Mouse (Mus musculus) left cerebral cortex, postnatal 10 days (tissue): ENCODE measurements around the gene Nt5dc2. TPM values are rescaled to one million over a fixed set of nuclear protein-coding genes. Genes with fewer than 3 reads are reported as not detected.

Source experiments
- DNase-seq, 2 experiments: peaks; one replicate each; pipeline ENCODE4 v3.0.0; 2021 to 2022; ENCODE audit warnings: low spot score in 2 of 2, mixed read lengths in 1 of 2; ENCODE audit errors: extremely low spot score in 1 of 2
- intact Hi-C: fragments of 180-260 bp; cut with DNase I; formaldehyde crosslinking; loops from one replicate; pipeline ENCODE4 v1.15.1; 2025
- total RNA-seq, 2 experiments: library from RNA; stranded (reverse); gene quantifications; 2 replicates each; pipeline ENCODE4 v1.2.3; 2021

Nt5dc2 gene
- total RNA-seq, 2 experiments from 2014 or later: 6.6 to 8.5 TPM

DNA sequence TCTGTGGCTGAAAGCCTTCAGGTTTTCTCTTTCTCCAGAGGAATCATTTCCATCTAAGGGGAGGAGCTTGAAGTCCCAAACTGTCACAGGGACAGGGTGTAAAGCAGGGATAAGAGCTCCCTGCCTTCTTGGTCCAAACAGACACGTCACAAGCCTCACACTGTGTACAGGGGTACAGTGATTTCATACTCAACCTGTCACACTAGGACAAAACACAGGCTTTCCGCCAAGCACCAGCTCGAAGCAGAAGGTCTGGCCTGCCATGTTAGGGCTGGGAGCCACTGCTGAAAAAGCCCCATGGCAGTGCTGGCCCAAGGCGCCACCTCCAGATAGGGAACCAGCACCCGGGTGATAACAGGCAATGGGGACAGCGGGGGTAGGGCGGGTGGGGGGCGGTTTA, 33.2 kb downstream of the Nt5dc2 start:
- DNase-seq: no peak
- intact Hi-C loops: no loop called here

DNA sequence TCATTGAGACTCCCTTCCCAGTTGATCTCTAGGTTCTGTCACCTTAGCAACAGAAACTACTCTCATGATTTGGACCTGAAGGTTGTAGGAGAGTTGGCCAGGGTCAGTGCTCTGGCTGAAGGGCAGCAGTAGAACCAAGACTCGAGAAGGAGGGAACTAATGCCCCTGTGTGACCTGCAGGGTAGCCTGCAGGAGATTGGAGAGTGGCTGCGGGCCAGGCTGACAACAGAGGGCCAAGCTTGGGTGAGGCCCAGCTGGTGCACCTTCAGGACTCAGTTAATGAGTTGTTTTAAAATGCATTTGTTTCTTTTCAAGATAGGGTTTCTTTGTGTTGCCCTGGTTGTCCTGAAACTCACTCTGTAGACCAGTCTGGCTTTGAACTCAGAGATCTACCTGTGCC, 34.2 kb downstream of the Nt5dc2 start:
- DNase-seq: no peak
- intact Hi-C loops: no loop called here

DNA sequence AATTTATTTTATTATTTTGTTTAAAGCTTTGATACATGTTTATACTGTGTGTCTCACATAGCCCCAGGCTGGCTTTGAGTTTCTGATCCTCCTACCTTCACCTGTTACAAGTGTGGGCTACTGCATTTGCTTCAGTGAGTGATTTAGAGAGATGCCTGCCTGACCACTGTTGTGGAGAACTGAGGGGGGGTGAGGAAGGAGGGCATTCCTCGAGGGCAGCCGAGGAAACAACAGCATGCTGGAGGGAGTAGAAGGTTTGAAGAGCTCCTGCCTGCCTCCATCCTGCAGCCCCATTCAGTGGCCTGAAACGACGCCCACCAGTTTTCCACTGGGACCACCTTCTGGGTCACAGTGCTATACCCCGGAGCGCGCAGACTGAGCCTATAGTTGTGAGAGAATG, 34.6 kb downstream of the Nt5dc2 start:
- intact Hi-C loops: no loop called here

DNA sequence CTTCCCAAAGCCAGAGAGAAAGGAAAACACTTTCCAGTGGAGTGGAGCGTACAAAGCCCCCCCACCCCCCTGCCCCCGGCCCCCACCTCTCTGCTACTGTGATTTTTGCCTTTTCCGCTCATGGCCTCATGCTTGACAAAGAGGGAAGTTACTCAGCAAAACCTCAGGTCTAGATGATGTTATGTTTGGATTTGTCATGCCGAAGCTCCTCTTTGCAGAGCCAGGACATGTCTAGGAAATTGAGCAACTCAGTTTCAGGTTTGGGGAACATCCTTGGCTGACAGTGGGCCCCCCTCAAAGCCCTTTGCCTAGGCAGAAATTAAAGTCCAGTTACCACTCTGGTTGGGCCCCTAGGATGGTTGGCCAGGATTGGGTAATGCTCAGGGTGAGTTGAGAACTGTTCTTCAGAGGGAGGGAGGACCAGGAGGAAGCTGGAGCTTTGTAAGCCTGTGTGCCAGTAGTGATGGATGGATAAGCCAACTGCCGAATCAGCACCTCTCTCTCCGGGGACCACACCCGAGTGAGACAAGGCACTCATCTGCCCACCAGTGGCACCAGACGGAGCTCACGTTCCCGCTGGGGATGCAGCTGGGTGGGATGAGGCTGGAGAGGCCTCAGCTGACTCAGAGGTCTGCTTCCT, 35.3 kb downstream of the Nt5dc2 start:
- intact Hi-C loops: no loop called here
- DNase-seq: no peak

More for the DNA sequence above, 34.6 kb downstream of the Nt5dc2 start:
- no peak for DNase-seq

DNA sequence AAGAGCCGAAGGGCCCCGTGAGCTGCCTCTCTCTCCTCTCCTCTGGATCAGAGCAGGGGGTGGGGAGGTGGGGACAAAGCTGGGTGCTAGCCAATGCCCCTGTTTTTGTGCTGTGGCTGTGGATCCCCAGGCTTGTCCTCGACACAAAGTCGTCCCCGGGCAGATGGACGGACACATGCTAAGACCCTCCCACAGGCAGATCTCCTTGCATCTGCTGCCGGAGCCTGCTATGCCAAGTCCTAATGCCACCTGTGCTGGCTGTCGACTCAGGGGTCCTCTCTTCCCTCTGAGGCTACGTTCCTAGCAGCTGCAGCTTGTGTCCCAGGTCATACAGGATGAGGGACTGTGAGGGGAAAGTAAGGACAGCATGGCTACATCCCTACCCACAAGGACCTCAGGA, 36.0 kb downstream of the Nt5dc2 start:
- no peak for DNase-seq

DNA sequence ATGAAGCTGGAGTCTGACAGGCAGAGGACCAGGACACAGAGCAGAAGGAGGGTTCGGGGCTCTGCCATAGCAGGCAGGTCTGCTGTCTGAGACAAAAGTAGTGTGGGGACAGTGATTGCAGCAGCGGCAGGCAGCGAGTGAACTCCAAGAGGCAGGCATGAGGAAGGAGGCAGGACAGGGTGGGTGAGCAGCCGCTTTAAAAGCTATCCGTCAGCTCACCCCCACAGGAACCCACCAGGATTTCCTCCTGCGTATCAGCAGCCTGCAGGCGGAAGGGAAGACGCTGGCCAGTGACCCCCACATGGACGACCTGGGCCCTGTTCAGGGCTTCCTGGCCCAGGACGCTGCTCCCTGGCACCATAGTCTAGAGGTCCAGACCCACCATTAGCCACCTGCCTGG, 37.6 kb downstream of the Nt5dc2 start, which contains the start of gene Stab1:
Stab1 (minus strand) TSS at position 217 of the 400 bp plus-strand sequence.
- peak in 1 of 2 experiments; percentile 74 for DNase-seq
- intact Hi-C loops: no loop called here

More for the DNA sequence above, 36.0 kb downstream of the Nt5dc2 start:
- intact Hi-C loops: no loop called here

DNA sequence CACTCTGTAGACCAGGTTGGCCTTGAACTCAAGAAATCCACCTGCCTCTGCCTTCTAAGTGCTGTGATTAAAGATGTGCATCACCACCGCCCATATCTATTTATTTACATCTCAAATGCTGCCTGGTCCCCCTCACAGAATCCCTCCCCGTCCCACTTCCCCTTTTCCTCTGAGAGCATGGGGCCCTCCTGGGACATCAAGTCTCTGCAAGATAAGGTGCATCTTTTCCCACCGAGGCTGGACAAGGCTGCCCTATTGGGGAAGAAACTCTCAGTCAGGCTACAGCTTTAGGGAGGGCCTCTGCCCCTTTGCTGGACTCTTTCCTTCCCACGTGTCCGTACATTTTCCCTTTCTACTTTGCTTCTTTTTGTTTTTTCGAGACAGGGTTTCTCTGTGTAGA, 38.7 kb downstream of the Nt5dc2 start:
- intact Hi-C loops: no loop called here
- no peak for DNase-seq

DNA sequence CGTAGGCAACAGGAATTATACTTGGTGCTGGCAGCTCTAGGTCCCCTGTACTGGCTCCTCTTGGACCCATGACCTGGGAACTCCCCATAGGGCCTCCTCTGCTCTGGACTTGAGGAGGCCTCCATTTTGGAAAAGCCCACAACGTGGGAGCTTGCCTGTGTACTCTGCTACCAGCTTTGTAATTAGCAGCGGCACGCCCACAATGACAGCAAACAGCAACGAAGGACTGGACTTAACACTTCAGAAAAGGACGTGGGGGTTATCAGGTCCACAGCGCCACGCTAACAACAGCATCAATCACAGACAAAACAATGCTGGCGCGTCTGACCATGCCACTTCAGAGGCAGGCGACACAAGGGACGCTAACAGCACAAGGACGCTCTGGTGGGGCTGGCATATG, 40.1 kb downstream of the Nt5dc2 start:
- intact Hi-C loops: no loop called here
- DNase-seq: no peak

DNA sequence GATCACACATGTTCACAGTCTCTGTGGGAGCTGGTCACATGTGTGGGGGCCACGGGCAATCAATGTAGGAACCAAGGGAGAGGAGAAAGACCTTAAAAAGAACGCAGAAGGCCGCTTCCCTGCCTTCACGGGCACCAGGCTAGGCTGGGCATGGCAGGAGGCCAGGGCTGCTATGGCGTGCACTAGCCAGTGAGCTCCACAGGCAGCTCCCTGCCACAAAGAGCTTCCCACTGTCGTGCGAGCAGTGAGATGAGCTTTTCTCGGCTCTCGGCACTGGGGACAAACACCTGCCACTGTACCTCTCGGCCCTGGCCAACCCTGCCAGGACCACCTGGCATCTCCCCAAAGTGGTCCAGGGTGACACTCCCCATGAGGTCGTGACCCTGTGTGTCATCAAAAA, 40.5 kb downstream of the Nt5dc2 start:
- intact Hi-C loops: no loop called here
- no peak for DNase-seq

DNA sequence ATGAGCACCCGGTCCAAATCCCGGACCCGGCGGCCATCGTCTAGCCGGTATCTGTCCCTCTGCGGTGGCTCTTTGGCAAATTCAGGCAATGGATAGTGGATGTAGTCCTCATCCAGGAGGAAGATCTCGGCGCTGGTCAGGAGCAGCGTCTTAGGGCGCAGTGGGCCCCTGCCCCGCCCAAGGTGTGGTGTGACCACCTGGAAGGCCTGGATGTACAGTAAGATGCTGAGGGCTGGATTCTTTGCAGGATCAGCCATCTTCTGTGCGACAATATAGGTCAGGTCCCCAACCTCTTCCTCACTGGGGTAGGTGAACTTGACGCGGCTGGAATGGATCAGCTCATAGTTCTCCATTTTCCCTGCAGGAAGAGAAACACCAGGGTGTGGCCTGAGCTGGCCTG, 41.0 kb downstream of the Nt5dc2 start:
- no peak for DNase-seq
- intact Hi-C loops: no loop called here

DNA sequence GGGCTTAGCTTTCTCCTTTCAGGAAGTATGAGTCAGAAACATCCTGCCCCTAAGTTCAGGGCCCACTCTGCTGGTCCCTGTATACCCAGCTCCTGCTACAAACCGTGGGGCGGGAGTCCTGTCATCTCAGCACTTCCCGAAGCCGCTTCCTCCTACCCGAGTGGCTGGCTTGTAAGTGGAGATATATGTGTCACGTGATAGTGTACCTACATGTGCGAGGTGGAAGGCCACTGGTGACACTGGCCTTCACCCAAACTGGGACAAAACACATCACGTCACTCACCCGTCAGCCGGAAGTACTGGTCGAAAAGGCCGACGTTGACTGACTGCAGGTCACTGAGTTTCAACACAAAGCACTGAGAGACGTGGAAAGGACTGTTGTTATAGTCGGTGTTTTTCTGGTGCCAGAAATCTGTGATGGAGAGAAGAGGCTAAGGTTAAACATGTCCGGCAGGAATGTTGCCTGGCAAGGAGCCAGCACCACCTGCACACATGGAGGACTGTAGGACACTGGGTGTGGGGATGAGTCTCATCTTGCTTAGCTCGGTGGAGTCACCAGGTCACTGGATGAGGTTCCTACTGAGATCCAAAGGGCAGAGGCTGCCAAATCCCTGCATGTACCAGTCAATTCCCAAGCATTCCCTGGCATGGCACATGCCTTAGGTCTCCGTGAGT, 42.1 kb downstream of the Nt5dc2 start:
- intact Hi-C loops: no loop called here
- DNase-seq: no peak

DNA sequence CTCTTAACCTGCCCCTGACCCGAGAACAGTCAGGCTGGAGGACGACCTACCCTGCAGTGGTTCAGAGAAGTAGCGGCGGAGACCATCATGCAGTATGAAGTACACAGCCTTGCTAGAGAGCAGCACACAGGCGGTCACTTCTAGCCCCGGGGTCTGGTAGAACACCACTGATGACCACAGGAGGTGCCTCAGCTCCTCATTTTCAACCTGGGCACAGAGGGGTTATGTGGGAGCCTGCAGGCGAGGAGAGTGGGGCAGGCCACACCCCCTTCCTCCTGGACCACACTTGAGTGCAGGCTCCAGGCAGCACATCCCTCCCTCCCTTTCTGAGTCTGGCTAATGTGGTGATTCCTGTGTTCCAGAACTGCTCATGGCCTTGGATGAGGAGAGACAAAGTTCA, 42.7 kb downstream of the Nt5dc2 start:
- intact Hi-C loops: no loop called here
- no peak for DNase-seq

DNA sequence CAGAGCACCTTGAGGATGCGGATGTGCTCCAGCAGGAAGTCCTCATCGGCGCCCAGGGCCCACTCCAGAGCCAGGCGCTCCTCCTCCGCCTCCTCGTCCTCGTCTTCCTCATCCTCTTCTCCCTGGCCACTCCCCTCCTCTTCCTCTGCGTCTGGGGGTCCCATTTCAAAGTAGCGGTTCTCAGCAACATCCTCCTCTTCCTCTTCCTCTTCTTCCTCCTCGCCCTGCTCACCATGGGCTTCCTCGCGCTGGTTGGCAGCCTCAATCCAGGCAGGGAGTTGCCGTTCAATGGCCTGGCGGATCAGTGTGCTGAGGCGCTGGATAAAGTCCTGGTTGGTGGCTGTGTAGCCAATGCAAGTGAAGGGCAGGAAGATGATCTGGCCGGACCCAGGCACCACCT, 46.4 kb downstream of the Nt5dc2 start:
- DNase-seq: no peak
- intact Hi-C loops: no loop called here

DNA sequence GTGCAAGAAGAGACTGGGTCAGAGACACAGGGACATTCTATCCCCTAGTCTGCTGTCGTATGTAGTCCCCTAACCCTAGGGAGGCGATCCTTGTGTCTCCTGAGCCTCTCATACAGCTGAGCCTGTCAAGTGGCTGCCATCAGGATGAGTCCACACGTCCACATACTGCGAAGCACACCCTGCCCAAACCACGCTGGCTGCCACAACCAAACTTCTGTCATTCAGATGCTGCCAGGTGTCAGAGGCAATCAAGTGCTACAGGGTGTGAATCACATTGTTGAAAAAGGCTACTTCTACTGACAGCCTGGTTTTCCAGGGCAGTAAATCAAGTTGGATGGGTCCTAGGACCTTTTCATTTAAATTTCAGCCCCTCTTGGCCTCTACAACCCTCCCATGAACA, 46.9 kb downstream of the Nt5dc2 start:
- intact Hi-C loops: no loop called here

DNA sequence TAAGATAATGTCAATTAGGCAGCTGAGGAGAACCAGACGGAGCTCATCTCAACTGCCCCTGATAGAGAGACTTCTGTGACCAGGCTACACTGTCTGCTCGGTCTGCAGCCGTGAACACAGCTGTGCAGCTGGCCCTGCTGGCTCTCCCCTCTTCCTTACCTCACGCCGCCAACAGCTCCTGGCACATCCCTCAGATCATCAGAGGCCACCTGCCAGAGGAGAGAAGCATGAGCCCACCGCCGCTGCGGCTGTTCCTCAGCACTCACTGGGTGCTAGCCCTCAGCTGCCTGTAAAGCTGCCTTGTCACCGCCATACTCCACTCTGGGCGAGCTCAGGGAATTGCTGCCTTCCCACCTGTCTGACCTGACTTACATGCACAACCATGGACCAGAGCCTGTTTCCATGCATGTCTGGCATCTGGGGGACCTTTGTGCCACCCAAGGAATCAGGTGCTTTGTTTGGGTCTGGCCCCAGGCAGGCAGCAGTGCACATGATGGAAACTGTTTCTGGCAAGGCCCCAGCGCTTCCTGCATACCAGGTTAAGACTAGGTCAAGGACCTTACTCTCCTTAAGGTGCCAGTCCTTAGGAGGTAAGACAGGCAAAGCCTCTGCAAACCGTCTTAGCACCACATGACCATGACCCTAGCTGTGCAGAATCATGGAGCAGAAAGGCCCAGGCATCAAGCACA, 49.0 kb downstream of the Nt5dc2 start:
- intact Hi-C loops: loop anchor here (10.0 kb wide), 2 partner anchors 135 to 165 kb away; partner anchors contain the start of genes Gnl3 and Pbrm1
- DNase-seq: no peak

More for the DNA sequence above, 46.9 kb downstream of the Nt5dc2 start:
- DNase-seq: no peak

DNA sequence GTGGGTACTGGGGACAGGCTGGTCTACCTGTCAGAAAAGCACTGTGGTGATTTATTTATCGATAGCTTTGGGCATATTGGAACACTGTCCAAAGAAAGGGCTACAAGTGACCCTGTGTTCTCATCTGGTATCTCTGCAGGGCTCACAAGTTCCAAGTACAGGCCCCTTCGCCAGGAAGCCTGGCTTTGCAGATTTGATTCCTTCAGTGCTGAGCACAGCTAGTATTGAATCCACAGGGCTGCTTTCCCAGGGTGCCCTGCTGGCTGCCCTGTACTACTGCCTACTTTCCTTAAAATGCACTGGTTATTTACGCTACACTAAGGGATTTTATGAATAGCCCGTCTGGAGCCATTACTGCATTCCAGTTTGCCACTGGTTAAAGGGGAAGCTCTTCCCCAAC, 50.7 kb downstream of the Nt5dc2 start:
- intact Hi-C loops: loop anchor here (10.0 kb wide), 2 partner anchors 137 to 167 kb away; partner anchors contain the start of genes Gnl3 and Pbrm1

DNA sequence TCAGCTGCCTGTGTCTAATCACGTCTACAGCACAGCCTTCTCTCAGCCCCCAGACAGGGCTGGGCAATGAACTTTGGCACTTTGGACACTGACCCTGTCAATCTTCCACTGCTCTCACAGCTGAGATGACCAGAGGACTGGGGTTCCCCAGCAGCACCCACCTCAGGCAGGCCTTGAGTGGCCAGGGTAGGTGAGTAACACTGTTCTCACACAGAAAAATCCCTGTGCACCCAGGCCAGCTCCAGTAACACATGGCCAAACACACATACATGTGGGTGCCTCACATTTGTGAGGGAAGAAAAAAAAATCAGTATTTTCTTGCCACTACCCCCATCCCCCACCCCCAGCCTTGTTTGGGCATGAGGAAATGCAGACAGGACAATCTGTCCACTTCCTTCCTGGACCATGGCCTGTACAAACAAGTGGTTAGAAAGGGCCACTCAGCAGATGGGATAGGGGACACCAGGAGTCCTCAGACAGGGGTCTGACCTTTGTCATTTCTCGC, 52.0 kb downstream of the Nt5dc2 start:
- intact Hi-C loops: loop anchor here (10.0 kb wide), 2 partner anchors 138 to 168 kb away; partner anchors contain the start of genes Gnl3 and Pbrm1
- DNase-seq: no peak

More for the DNA sequence above, 50.7 kb downstream of the Nt5dc2 start:
- DNase-seq: no peak

DNA sequence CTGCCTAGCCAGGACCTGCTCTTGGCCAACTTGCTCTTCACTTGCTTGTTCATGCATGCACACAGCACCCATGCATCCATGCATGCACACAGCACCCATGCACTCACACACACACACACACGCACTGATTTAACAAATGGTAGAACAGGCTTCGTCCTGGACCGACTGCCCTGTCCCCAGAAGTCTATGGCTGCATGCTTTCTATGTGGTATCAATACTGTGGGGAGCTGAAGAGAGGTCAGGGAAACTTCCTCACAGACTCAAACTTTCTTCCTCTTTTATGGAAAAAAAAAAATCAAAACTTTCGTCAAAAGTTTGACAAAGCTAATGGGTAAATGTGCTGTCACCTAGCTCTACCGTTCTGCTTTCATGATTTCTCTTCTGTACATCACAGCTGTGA, 52.7 kb downstream of the Nt5dc2 start:
- intact Hi-C loops: loop anchor here (10.0 kb wide), 2 partner anchors 139 to 169 kb away; partner anchors contain the start of genes Gnl3 and Pbrm1
- DNase-seq: no peak

DNA sequence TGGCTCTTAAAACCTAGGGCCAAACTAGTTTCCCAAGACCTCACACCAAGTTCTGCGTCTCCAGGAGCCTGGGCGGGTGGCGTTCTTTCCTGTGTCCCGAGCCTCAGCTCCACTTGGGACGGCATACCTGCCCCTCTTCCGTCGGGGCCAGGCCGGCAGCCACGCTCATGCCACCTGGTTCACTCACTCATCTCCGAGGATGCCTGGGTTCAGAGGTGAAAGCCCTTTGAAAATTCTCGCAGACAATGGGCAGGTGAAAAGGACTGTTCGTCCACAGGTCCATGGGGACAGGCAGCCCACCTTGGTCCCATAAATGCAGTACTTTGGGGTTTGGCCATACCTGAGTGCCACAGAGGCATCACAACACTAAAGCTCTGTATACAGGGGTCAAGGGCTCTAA, 53.3 kb downstream of the Nt5dc2 start:
- no peak for DNase-seq
- intact Hi-C loops: loop anchor here (10.0 kb wide), 2 partner anchors 139 to 169 kb away; partner anchors contain the start of genes Gnl3 and Pbrm1
